Comparison of ENCODE assay signal across 16 mouse cellular contexts in the genomic region with DNA sequence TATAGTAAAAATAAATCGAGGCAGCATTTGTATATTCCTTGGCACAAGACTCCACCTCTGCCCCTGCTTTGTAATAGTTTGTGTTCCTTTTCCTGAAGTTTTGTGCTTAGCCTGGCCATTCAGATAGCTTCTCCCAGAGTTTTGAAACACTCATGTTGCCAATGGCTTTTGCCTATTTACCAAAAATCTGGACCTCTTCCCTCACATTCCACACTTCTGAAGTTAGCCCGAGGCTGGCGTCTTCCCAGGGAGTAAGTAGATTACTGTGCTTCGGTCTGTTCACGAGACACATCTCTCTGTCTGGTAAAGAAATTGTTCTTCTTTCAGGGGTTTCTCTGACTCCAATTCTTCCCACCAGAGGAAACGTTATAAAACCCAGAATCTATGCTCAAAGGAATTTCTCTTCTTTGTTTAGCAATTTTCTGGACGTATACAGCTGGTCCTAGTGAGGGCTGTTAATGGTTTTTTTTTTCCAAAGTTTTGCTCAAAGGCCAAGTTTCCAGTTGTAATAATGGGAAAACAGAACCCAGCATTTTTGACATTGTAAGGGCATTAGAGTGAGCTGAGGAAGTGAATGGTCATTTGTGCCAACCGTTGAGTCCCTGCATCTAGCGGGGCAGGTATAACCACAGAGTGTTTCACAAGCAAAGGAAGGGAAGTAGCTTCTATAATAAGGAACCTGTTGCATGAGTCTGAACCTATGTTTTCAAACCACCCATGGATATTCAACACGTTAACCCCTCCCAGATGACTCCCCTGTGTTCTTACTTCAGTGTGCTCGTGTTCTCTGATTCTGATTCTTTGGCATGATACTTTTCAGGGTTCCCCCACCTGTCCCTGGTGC. TPM values are rescaled to one million over a fixed set of nuclear protein-coding genes. Genes with fewer than 3 reads are reported as not detected.
DNase-seq lines count a peak whose midpoint lies in the region; ATAC-seq and TF ChIP-seq lines count a peak whose summit lies in the region.
"Had no signal": no experiment of that assay in that cellular context is flagged by ENCODE, and none has a peak within 500 bp of the region (broad histone marks: within the 10 kb centered on the region; RNA-seq: fewer than 3 reads in every experiment).

No protein-coding gene starts in this region.

- intact Hi-C loops in gastrocnemius, postnatal 14 days (cut with DNase I; ENCODE audit: low total_unique reads): loop anchor here (5.0 kb wide), 2 partner anchors 47 to 327 kb away; no protein-coding TSS in a partner anchor

- H3K9me3 ChIP-seq in lung, embryonic 14.5 days (ENCODE audit: low read depth, low read length): no peaks in the 10 kb centered on the region
- H3K9me3 ChIP-seq: heart, embryonic 13.5 days; intestine, embryonic 15.5 days; stomach, embryonic 15.5 days had no signal

- WGBS in lung, embryonic 14.5 days: 65% methylated on average over 11 of the region's 11 CpGs

- no peak overlapping the region for H3K4me3 ChIP-seq in lung, embryonic 14.5 days (ENCODE audit: low read depth, low read length)
- H3K4me3 ChIP-seq: heart, embryonic 13.5 days; intestine, embryonic 15.5 days; stomach, embryonic 15.5 days had no signal

- DNase-seq in lung, embryonic 14.5 days: peak; percentile 59
- DNase-seq in lung, postnatal 25 days (ENCODE audit: low spot score): no peak
- peak; percentile 9 for DNase-seq in c-Kit-positive CD71-negative TER-119-negative erythroid progenitor cells, embryonic 14.5 days (ENCODE audit: low read depth)
- peak; percentile 18 for DNase-seq in gastrocnemius, postnatal 14 days
- DNase-seq in spleen, postnatal 4 days (ENCODE audit: low spot score in 2 of 2): no peak
- no peak for DNase-seq in adrenal gland, postnatal 4 days (ENCODE audit: low spot score in 2 of 2)
- DNase-seq: adrenal gland, postnatal 14 days; kidney, postnatal 10 days; layer of hippocampus, adult 9-11 months; right cerebral cortex, postnatal 25 days; thymus, postnatal 25 days had no signal

- TF ChIP-seq CTCF in lung, embryonic 14.5 days (IDR thresholded peaks at IDR 0.05; ENCODE audit: low read depth): no peak

- no peak overlapping the region for H3K9ac ChIP-seq in lung, embryonic 14.5 days
- H3K9ac ChIP-seq: heart, embryonic 13.5 days; intestine, embryonic 15.5 days; liver, embryonic 14.5 days; stomach, embryonic 15.5 days had no signal

- no peak for ATAC-seq in lung, embryonic 14.5 days (ENCODE audit: insufficient read depth)
- ATAC-seq in neutrophil, adult 5-6 weeks (ENCODE audit: extremely low read depth, insufficient number of reproducible peaks, low FRiP score, poor library complexity, severe bottlenecking): peak; percentile 81
- ATAC-seq: intestine, embryonic 15.5 days had no signal

- no peaks in the 10 kb centered on the region for H3K27me3 ChIP-seq in lung, embryonic 14.5 days (ENCODE audit: insufficient read depth, low read length)
- H3K27me3 ChIP-seq: heart, embryonic 13.5 days; intestine, embryonic 15.5 days; stomach, embryonic 15.5 days had no signal

- H3K27ac ChIP-seq in lung, embryonic 14.5 days (ENCODE audit: low read depth): no peak overlapping the region
- H3K27ac ChIP-seq: heart, embryonic 13.5 days; intestine, embryonic 15.5 days; liver, embryonic 14.5 days; stomach, embryonic 15.5 days had no signal

- H3K36me3 ChIP-seq in lung, embryonic 14.5 days (ENCODE audit: insufficient read depth): no peaks in the 10 kb centered on the region
- H3K36me3 ChIP-seq: heart, embryonic 13.5 days; intestine, embryonic 15.5 days; stomach, embryonic 15.5 days had no signal

- H3K4me2 ChIP-seq in lung, embryonic 14.5 days: no peak overlapping the region
- H3K4me2 ChIP-seq: heart, embryonic 13.5 days; intestine, embryonic 15.5 days; stomach, embryonic 15.5 days had no signal

- no peaks in the 10 kb centered on the region for H3K4me1 ChIP-seq in lung, embryonic 14.5 days (ENCODE audit: insufficient read depth)
- H3K4me1 ChIP-seq: heart, embryonic 13.5 days; intestine, embryonic 15.5 days; stomach, embryonic 15.5 days had no signal

RNA-seq across cellular contexts. Expression of gene Zfp518b, which starts 50.1 kb away (rescaled TPM):
- 22.7 and 25.4 TPM in 2 replicates for polyA plus RNA-seq in lung, embryonic 14.5 days (2014; fragmentation: Nextera tagmentation; extraction: Ambion mirVana)
- total RNA-seq in gastrocnemius, postnatal 14 days (2021): 1 to 10 TPM; 3.2 to 3.3 TPM
- total RNA-seq in neutrophil, adult 5-6 weeks (2017): 0.86 and 1.2 TPM in 2 replicates
- total RNA-seq in adrenal gland, postnatal 4 days (2021): 10 to 100 TPM; 11.1 to 12.3 TPM

Comparison
In these comparisons a context has a peak if more than half of its experiments do, and no peak if none do; other contexts are left out.
1. DNase-seq: peak in lung, embryonic 14.5 days (single experiment), c-Kit-positive CD71-negative TER-119-negative erythroid progenitor cells, embryonic 14.5 days (single experiment) and gastrocnemius, postnatal 14 days (single experiment); none in lung, postnatal 25 days (single experiment), spleen, postnatal 4 days (0 of 2) and adrenal gland, postnatal 4 days (0 of 2).